Mouse (Mus musculus): ENCODE results near the gene Nprl2.

The Nprl2 gene

GRCm38 (mm10) chr9:107534408-107535202 is 7.4 kb upstream of the Nprl2 start:
- DNase-seq (ENCODE audit: low read depth), result peak; percentile 43

- no peak for DNase-seq (ENCODE audit: low read depth)
These were observed 3.8 kb upstream of the Nprl2 start for GRCm38 (mm10) chr9:107538231-107538630.

- no peak for DNase-seq (ENCODE audit: low read depth)
These were observed 3.3 kb upstream of the Nprl2 start for GRCm38 (mm10) chr9:107538711-107539110.

- DNase-seq (ENCODE audit: low read depth), result no peak
These were observed 2.1 kb upstream of the Nprl2 start for GRCm38 (mm10) chr9:107539940-107540339.

GRCm38 (mm10) chr9:107540420-107540819 is 1.6 kb upstream of the Nprl2 start:
- no peak for DNase-seq (ENCODE audit: low read depth)

- no peak for DNase-seq (ENCODE audit: low read depth)
These were observed 1.0 kb upstream of the Nprl2 start for GRCm38 (mm10) chr9:107541005-107541404.

- DNase-seq (ENCODE audit: low read depth), result no peak
These were observed 293 bp downstream of the Nprl2 start for GRCm38 (mm10) chr9:107542352-107542686.

GRCm38 (mm10) chr9:107542721-107543120 is 695 bp downstream of the Nprl2 start:
- DNase-seq (ENCODE audit: low read depth), result no peak

GRCm38 (mm10) chr9:107543299-107543698 is 1.3 kb downstream of the Nprl2 start:
- DNase-seq (ENCODE audit: low read depth), result no peak

GRCm38 (mm10) chr9:107544196-107544700 is 2.2 kb downstream of the Nprl2 start:
- DNase-seq (ENCODE audit: low read depth), result no peak

GRCm38 (mm10) chr9:107544729-107545128 is 2.7 kb downstream of the Nprl2 start:
- no peak for DNase-seq (ENCODE audit: low read depth)

GRCm38 (mm10) chr9:107545199-107545598 is 3.2 kb downstream of the Nprl2 start:
- DNase-seq (ENCODE audit: low read depth), result no peak

- peak; percentile 90 for DNase-seq (ENCODE audit: low read depth)
These were observed 3.6 kb downstream of the Nprl2 start for GRCm38 (mm10) chr9:107545602-107546001.

- DNase-seq (ENCODE audit: low read depth), result peak; percentile 90
These were observed 5.0 kb downstream of the Nprl2 start, which contains the start of gene Zmynd10 for GRCm38 (mm10) chr9:107547026-107547425. Gene Zmynd10 (plus strand): TSS chr9:107547298.

- no peak for DNase-seq (ENCODE audit: low read depth)
These were observed 5.9 kb downstream of the Nprl2 start for GRCm38 (mm10) chr9:107547957-107548356.

GRCm38 (mm10) chr9:107548820-107549219 is 6.8 kb downstream of the Nprl2 start:
- DNase-seq (ENCODE audit: low read depth), result no peak

GRCm38 (mm10) chr9:107549297-107550074 is 7.5 kb downstream of the Nprl2 start:
- no peak for DNase-seq (ENCODE audit: low read depth)

GRCm38 (mm10) chr9:107550491-107551116 is 8.6 kb downstream of the Nprl2 start:
- DNase-seq (ENCODE audit: low read depth), result no peak

- DNase-seq (ENCODE audit: low read depth), result peak; percentile 88
These were observed 9.3 kb downstream of the Nprl2 start, which contains the start of gene Rassf1 for GRCm38 (mm10) chr9:107551117-107551889. Gene Rassf1 (plus strand): TSS chr9:107551555.

GRCm38 (mm10) chr9:107551890-107552355 is 9.9 kb downstream of the Nprl2 start:
- no peak for DNase-seq (ENCODE audit: low read depth)

- no peak for DNase-seq (ENCODE audit: low read depth)
These were observed 10.8 kb downstream of the Nprl2 start for GRCm38 (mm10) chr9:107552690-107553393.

Measured in naive thymus-derived CD4-positive, alpha-beta T cell, adult 2 months (primary cell).